36 mouse cellular contexts compared by ENCODE assay signal in genomic region chr8:78423937-78424336, GRCm38 (mm10). TPM values are rescaled to one million over a fixed set of nuclear protein-coding genes. Genes with fewer than 3 reads are reported as not detected.
"Had no signal": no experiment of that assay in that cellular context is flagged by ENCODE, and none has a peak within 500 bp of the region (broad histone marks: within the 10 kb centered on the region; RNA-seq: fewer than 3 reads in every experiment).

No protein-coding gene starts in this region.

- H3K4me3 ChIP-seq: gastrocnemius, adult 2 months; heart, embryonic 13.5 days; heart, embryonic 15.5 days; hindbrain, embryonic 13.5 days; hindbrain, embryonic 15.5 days; layer of hippocampus, adult 2 months; left cerebral cortex, adult 2 months; limb, embryonic 10.5 days; limb, embryonic 12.5 days; liver, embryonic 13.5 days; liver, embryonic 15.5 days had no signal

- H3K4me1 ChIP-seq: liver, embryonic 13.5 days; liver, embryonic 15.5 days had no signal

- H3K36me3 ChIP-seq: heart, embryonic 13.5 days; heart, embryonic 15.5 days; hindbrain, embryonic 13.5 days; hindbrain, embryonic 15.5 days; limb, embryonic 10.5 days; limb, embryonic 12.5 days; liver, embryonic 13.5 days; liver, embryonic 15.5 days had no signal

- H3K27ac ChIP-seq: gastrocnemius, adult 2 months; heart, embryonic 13.5 days; heart, embryonic 15.5 days; hindbrain, embryonic 13.5 days; hindbrain, embryonic 15.5 days; hindbrain, postnatal 0 days; layer of hippocampus, adult 2 months; left cerebral cortex, adult 2 months; limb, embryonic 10.5 days; limb, embryonic 12.5 days; liver, embryonic 13.5 days; liver, embryonic 15.5 days had no signal

- DNase-seq: gastrocnemius, adult 2 months; gastrocnemius, postnatal 10 days; gastrocnemius, postnatal 25 days; heart, adult 18-20 months; heart, postnatal 14 days; heart, postnatal 36 days; kidney, adult 11 months; kidney, adult 8-10 months; kidney, postnatal 10 days; kidney, postnatal 25 days; kidney, postnatal 4 days; liver; liver, embryonic 13.5 days had no signal

- H3K4me2 ChIP-seq: heart, embryonic 11.5 days; heart, embryonic 13.5 days; heart, embryonic 15.5 days; hindbrain, embryonic 13.5 days; hindbrain, embryonic 15.5 days; limb, embryonic 12.5 days; liver, embryonic 11.5 days; liver, embryonic 13.5 days; liver, embryonic 15.5 days had no signal

- H3K9ac ChIP-seq: heart, embryonic 13.5 days; heart, embryonic 15.5 days; hindbrain, embryonic 13.5 days; hindbrain, embryonic 15.5 days; limb, embryonic 12.5 days; liver, embryonic 13.5 days; liver, embryonic 15.5 days had no signal

- ATAC-seq: hindbrain, postnatal 0 days; intestine, embryonic 16.5 days had no signal

- H3K9me3 ChIP-seq: heart, embryonic 13.5 days; heart, embryonic 15.5 days; hindbrain, embryonic 13.5 days; hindbrain, embryonic 15.5 days; limb, embryonic 10.5 days; limb, embryonic 12.5 days; liver, embryonic 13.5 days; liver, embryonic 15.5 days had no signal

RNA-seq across cellular contexts. Expression of gene Pou4f2, which starts 12.5 kb away (rescaled TPM):
- total RNA-seq: gastrocnemius, adult 2 months; gastrocnemius, postnatal 10 days; gastrocnemius, postnatal 25 days; gastrocnemius, postnatal 4 days; granulocyte monocyte progenitor cell, adult 5-6 weeks; heart, adult 18-20 months; heart, postnatal 14 days; heart, postnatal 36 days; hematopoietic stem cell, adult 5-6 weeks; layer of hippocampus, adult 2 months; layer of hippocampus, postnatal 10 days; layer of hippocampus, postnatal 25 days; left cerebral cortex, adult 2 months; left cerebral cortex, postnatal 36 days had no signal
- polyA plus RNA-seq: heart, embryonic 11.5 days; heart, embryonic 13.5 days; heart, embryonic 15.5 days; heart, postnatal 0 days; intestine, embryonic 14.5 days; intestine, embryonic 16.5 days; kidney, embryonic 14.5 days; kidney, embryonic 16.5 days; limb, embryonic 10.5 days; limb, embryonic 12.5 days; liver, embryonic 11.5 days; liver, embryonic 13.5 days; liver, embryonic 15.5 days had no signal
